13 mouse cellular contexts compared by ENCODE assay signal in the genomic region with DNA sequence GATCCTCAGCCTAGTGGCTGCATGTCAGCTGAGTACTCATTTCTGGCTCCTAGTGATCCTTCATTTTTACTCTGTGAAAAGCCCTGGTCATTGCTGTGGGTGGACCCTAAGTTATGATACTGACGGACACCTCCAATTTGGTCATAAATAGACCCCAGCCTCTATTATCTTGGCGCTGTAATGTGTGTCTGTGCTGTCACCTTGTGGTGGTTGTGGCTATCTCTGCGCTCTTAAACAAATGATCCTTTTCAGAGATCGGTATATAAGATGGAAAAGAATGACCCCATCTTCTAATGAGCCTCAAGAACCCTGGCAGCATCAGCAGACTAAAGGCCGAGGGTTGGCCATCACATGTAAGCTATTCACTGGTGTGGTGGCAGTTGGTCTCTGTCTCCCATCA. TPM values are rescaled to one million over a fixed set of nuclear protein-coding genes. Genes with fewer than 3 reads are reported as not detected.
DNase-seq lines count a peak whose midpoint lies in the region; ATAC-seq lines count a peak whose summit lies in the region.
"Had no signal": no experiment of that assay in that cellular context is flagged by ENCODE, and none has a peak within 500 bp of the region (broad histone marks: within the 10 kb centered on the region; RNA-seq: fewer than 3 reads in every experiment).

No protein-coding gene starts in this region.

- no peak for DNase-seq in heart, adult 9 months (ENCODE audit: low spot score in 2 of 2)
- no peak for DNase-seq in lung, postnatal 4 days
- DNase-seq in left cerebral cortex, adult 8-10 months (ENCODE audit: low spot score in 2 of 2), result no peak
- DNase-seq: heart, adult 18-20 months; kidney, postnatal 4 days; right cerebral cortex, postnatal 4 days; thymus, adult 2 months had no signal

- H3K4me3 ChIP-seq in heart, embryonic 14.5 days (ENCODE audit: control insufficient read depth in 1 of 2, insufficient read depth in 1 of 2, low read depth in 1 of 2, low read length in 2 of 2), result no peak overlapping the region
- H3K4me3 ChIP-seq in lung, embryonic 16.5 days (ENCODE audit: low read length), result no peak overlapping the region
- H3K4me3 ChIP-seq in intestine, embryonic 16.5 days (ENCODE audit: low read length), result no peak overlapping the region
- no peak overlapping the region for H3K4me3 ChIP-seq in stomach, embryonic 16.5 days (replicated peaks; ENCODE audit: low read length)

- H3K9me3 ChIP-seq in heart, embryonic 14.5 days (ENCODE audit: control insufficient read depth, low read length), result peaks cover 16% of the 10 kb centered on the region; the same call in 1 of the 2 replicates
- peaks cover 19% of the 10 kb centered on the region for H3K9me3 ChIP-seq in lung, embryonic 16.5 days (ENCODE audit: control insufficient read depth, low read length)
- peaks cover 4% of the 10 kb centered on the region; the same call in 1 of the 2 replicates for H3K9me3 ChIP-seq in intestine, embryonic 16.5 days (ENCODE audit: control insufficient read depth, low read length)
- H3K9me3 ChIP-seq in stomach, embryonic 16.5 days (replicated peaks; ENCODE audit: control insufficient read depth, low read length), result peaks cover 5% of the 10 kb centered on the region; the same call in 1 of the 2 replicates

- peak overlapping the region; percentile 87 to 93 for H3K27ac ChIP-seq in heart, embryonic 14.5 days (replicated peaks in 1 of 2; ENCODE audit: control insufficient read depth in 1 of 2, insufficient read depth in 1 of 2, low read depth in 2 of 2, low read length in 2 of 2)
- 0 out of 2 replicates have a peak overlapping the region, but pooled peaks have one; percentile 86 for H3K27ac ChIP-seq in lung, embryonic 16.5 days (ENCODE audit: low read length)
- peak overlapping the region; percentile 84 for H3K27ac ChIP-seq in intestine, embryonic 16.5 days (ENCODE audit: low read length)
- H3K27ac ChIP-seq in stomach, embryonic 16.5 days (ENCODE audit: low read length), result peak overlapping the region; percentile 77
- H3K27ac ChIP-seq: forebrain, embryonic 12.5 days; midbrain, embryonic 12.5 days had no signal

- H3K36me3 ChIP-seq in heart, embryonic 14.5 days (ENCODE audit: control insufficient read depth, insufficient read depth, low read length), result peaks cover 9% of the 10 kb centered on the region; the same call in 1 of the 2 replicates
- H3K36me3 ChIP-seq in lung, embryonic 16.5 days (ENCODE audit: control insufficient read depth, insufficient read depth, low read length), result no peaks in the 10 kb centered on the region
- no peaks in the 10 kb centered on the region for H3K36me3 ChIP-seq in intestine, embryonic 16.5 days (ENCODE audit: control insufficient read depth, insufficient read depth, low read length)
- H3K36me3 ChIP-seq in stomach, embryonic 16.5 days (ENCODE audit: control insufficient read depth, insufficient read depth, low read length), result no peaks in the 10 kb centered on the region
- H3K36me3 ChIP-seq: forebrain, embryonic 12.5 days; midbrain, embryonic 12.5 days had no signal

- peak overlapping the region; percentile 58 for H3K4me2 ChIP-seq in heart, embryonic 14.5 days (ENCODE audit: low read length)
- no peak overlapping the region for H3K4me2 ChIP-seq in lung, embryonic 16.5 days (ENCODE audit: low read depth, low read length)
- H3K4me2 ChIP-seq in intestine, embryonic 16.5 days (ENCODE audit: low read depth, low read length), result no peak overlapping the region
- H3K4me2 ChIP-seq in stomach, embryonic 16.5 days (ENCODE audit: low read depth, low read length), result no peak overlapping the region

- H3K27me3 ChIP-seq in heart, embryonic 14.5 days (ENCODE audit: control insufficient read depth, insufficient read depth, low read length), result no peaks in the 10 kb centered on the region
- no peaks in the 10 kb centered on the region for H3K27me3 ChIP-seq in lung, embryonic 16.5 days (ENCODE audit: control insufficient read depth, insufficient read depth, low read depth, low read length)
- no peaks in the 10 kb centered on the region for H3K27me3 ChIP-seq in intestine, embryonic 16.5 days (replicated peaks; ENCODE audit: control insufficient read depth, insufficient read depth, low read length)
- no peaks in the 10 kb centered on the region for H3K27me3 ChIP-seq in stomach, embryonic 16.5 days (ENCODE audit: control insufficient read depth, insufficient read depth, low read length)

- H3K4me1 ChIP-seq in heart, embryonic 14.5 days (ENCODE audit: control insufficient read depth in 2 of 2, insufficient read depth in 2 of 2, low read length in 2 of 2), result peaks cover 19 to 31% of the 10 kb centered on the region in 2 experiments
- H3K4me1 ChIP-seq in lung, embryonic 16.5 days (replicated peaks; ENCODE audit: control insufficient read depth, insufficient read depth, low read length), result peaks cover 24% of the 10 kb centered on the region
- peaks cover 24% of the 10 kb centered on the region for H3K4me1 ChIP-seq in intestine, embryonic 16.5 days (ENCODE audit: control insufficient read depth, insufficient read depth, low read length)
- peaks cover 20% of the 10 kb centered on the region for H3K4me1 ChIP-seq in stomach, embryonic 16.5 days (ENCODE audit: control insufficient read depth, insufficient read depth, low read length)

- no peak for ATAC-seq in heart, embryonic 14.5 days (ENCODE audit: insufficient number of reproducible peaks, insufficient read depth, low FRiP score, low read depth)
- ATAC-seq in lung, embryonic 16.5 days (ENCODE audit: low read depth), result no peak
- ATAC-seq in intestine, embryonic 16.5 days, result no peak
- no peak for ATAC-seq in stomach, embryonic 16.5 days (ENCODE audit: insufficient read depth, low FRiP score)

- H3K9ac ChIP-seq in heart, embryonic 14.5 days (ENCODE audit: low read length), result peak overlapping the region; percentile 59; the same call in 1 of the 2 replicates
- no peak overlapping the region for H3K9ac ChIP-seq in lung, embryonic 16.5 days (ENCODE audit: low read length)
- no peak overlapping the region for H3K9ac ChIP-seq in intestine, embryonic 16.5 days (ENCODE audit: low read depth, low read length)
- no peak overlapping the region for H3K9ac ChIP-seq in stomach, embryonic 16.5 days (ENCODE audit: low read length)
- H3K9ac ChIP-seq: forebrain, embryonic 12.5 days had no signal

- 58% methylated on average over 5 of the region's 5 CpGs for WGBS in heart, embryonic 14.5 days
- 58% methylated on average over 5 of the region's 5 CpGs for WGBS in lung, embryonic 16.5 days
- WGBS in intestine, embryonic 16.5 days, result 73% methylated on average over 5 of the region's 5 CpGs
- WGBS in stomach, embryonic 16.5 days, result 57% methylated on average over 5 of the region's 5 CpGs

RNA-seq across cellular contexts. Expression of gene Mrpl23, which starts 46.6 kb away (rescaled TPM):
- 23.5 and 23.8 TPM in 2 replicates for polyA plus RNA-seq in heart, embryonic 14.5 days (2014; fragmentation: Nextera tagmentation; extraction: Ambion mirVana)
- polyA plus RNA-seq in lung, embryonic 16.5 days (2015; fragmentation: Nextera tagmentation; extraction: Ambion mirVana), result 17.2 and 22.4 TPM in 2 replicates
- polyA plus RNA-seq in intestine, embryonic 16.5 days (2015; fragmentation: Nextera tagmentation; extraction: Ambion mirVana), result 50.3 and 58.1 TPM in 2 replicates
- 16.2 and 30.7 TPM in 2 replicates for polyA plus RNA-seq in stomach, embryonic 16.5 days (2015; fragmentation: Nextera tagmentation; extraction: Ambion mirVana)
- total RNA-seq in left cerebral cortex, adult 8-10 months (2022), result 1 to 10 TPM; 3.4 to 8.4 (median 7.0) TPM
